Mouse (Mus musculus): Measurements from ENCODE around the gene Eif3i.
A peak's percentile ranks its signal among the peaks of the same experiment; 100 is the strongest.
"Not testable (repeated sequence)": the region's sequence is repeated elsewhere in the genome, so short reads cannot be mapped to it uniquely, and the experiment has no call there.

Eif3i gene

GRCm38 (mm10) chr4:129550295-129550694 is 50.2 kb downstream of the Eif3i start:
- H3K27me3 ChIP-seq (ENCODE audit: insufficient read depth, low read length) = no peaks in the 10 kb centered on the region
- no peak for TF ChIP-seq POU5F1 (IDR thresholded peaks at IDR 0.05; ENCODE audit: borderline replicate concordance, low read length)
- no peak for TF ChIP-seq CTCF (conservative IDR thresholded peaks at IDR 0.05; ENCODE audit: low read length)
- TF ChIP-seq NANOG (IDR thresholded peaks at IDR 0.05; ENCODE audit: borderline replicate concordance, low read length) = no peak

DNA sequence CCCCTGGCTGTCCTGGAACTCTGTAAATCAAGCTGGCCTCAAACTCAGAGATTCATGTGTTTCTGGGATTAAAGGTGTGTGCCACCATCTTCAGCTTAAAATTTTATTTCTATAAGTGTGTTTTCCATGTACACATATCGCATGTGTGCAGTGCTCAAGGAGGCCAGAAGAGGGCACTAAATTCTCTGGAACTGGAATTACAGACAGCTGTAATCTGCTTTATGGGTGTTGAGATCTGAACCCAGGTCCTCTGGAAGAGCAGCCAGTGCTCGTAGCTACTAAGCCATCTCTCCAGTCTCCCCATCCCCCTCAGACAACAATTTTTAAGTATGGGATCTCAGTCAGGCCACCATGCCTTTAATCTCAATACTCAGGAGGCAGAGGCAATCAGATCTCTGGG is 51.1 kb downstream of the Eif3i start:
- Histone ChIP-seq H3K4me3 (replicated peaks; ENCODE audit: low read length) (no peak overlapping the region), H3K36me3 (ENCODE audit: insufficient read depth, low read length) (peaks cover 50% of the 10 kb centered on the region), H3K27me3 (ENCODE audit: insufficient read depth, low read length) (no peaks in the 10 kb centered on the region), H3K9me3 (ENCODE audit: low read length) (no peaks in the 10 kb centered on the region), H3K4me1 (replicated peaks; ENCODE audit: low read depth, low read length) (peaks cover 37% of the 10 kb centered on the region)
- TF ChIP-seq CTCF (conservative IDR thresholded peaks at IDR 0.05; ENCODE audit: low read length) = peak; percentile 89
- no peak for TF ChIP-seq NANOG (IDR thresholded peaks at IDR 0.05; ENCODE audit: borderline replicate concordance, low read length)

More at GRCm38 (mm10) chr4:129550295-129550694, 50.2 kb downstream of the Eif3i start:
- no peaks in the 10 kb centered on the region for H3K9me3 ChIP-seq (ENCODE audit: low read length)
- H3K4me1 ChIP-seq (replicated peaks; ENCODE audit: low read depth, low read length) = peaks cover 35% of the 10 kb centered on the region
- H3K4me3 ChIP-seq (replicated peaks; ENCODE audit: low read length) = no peak overlapping the region
- H3K36me3 ChIP-seq (ENCODE audit: insufficient read depth, low read length) = peaks cover 50% of the 10 kb centered on the region

DNA sequence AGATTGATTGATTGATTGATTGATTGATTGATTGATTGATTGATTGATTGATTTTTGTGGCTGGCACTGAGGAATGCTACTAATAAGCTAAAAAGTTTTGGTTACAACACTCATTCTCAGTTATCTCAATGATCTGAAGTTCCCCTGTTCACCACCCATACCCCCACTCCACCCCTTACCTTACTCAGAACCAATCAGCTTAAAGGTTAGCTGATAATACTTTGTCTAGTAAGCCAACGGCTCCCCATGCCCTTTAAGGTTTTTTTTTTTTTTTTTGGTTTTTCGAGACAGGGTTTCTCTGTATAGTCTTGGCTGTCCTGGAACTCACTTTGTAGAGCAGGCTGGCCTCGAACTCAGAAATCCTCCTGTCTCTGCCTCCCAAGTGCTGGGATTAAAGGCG is 52.8 kb downstream of the Eif3i start:
- not testable (repeated sequence) for H3K9me3 ChIP-seq (ENCODE audit: low read length); H3K4me3 ChIP-seq (replicated peaks; ENCODE audit: low read length); H3K27me3 ChIP-seq (ENCODE audit: insufficient read depth, low read length)
- peaks cover 39% of the 10 kb centered on the region for H3K36me3 ChIP-seq (ENCODE audit: insufficient read depth, low read length)
- peaks cover 37% of the 10 kb centered on the region for H3K4me1 ChIP-seq (replicated peaks; ENCODE audit: low read depth, low read length)

DNA sequence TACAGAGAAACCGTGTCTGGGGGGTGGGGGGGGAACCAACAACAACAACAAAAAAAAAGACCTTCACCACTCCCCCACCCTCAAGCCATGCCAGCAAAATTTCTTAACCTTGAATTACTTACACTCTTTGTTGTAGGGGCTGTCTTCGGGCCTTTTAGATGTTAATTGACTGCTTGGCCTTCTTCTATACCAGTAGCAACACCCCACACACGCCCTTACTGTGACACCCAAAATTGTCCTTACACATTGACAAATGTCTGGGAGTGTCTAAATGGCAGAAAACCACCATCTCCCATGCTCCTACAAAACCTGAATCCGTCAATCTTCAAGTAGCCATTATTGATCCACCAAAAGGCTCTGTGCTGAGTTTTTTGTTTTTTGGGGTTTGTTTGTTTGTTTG is 56.3 kb downstream of the Eif3i start:
- no peaks in the 10 kb centered on the region for H3K27me3 ChIP-seq (ENCODE audit: insufficient read depth, low read length)
- peaks cover 45% of the 10 kb centered on the region for H3K4me1 ChIP-seq (replicated peaks; ENCODE audit: low read depth, low read length)
- peaks cover 28% of the 10 kb centered on the region for H3K36me3 ChIP-seq (ENCODE audit: insufficient read depth, low read length)
- no peaks in the 10 kb centered on the region for H3K9me3 ChIP-seq (ENCODE audit: low read length)
- no peak for TF ChIP-seq CTCF (conservative IDR thresholded peaks at IDR 0.05; ENCODE audit: low read length)
- no peak for TF ChIP-seq NANOG (IDR thresholded peaks at IDR 0.05; ENCODE audit: borderline replicate concordance, low read length)
- no peak for TF ChIP-seq POU5F1 (IDR thresholded peaks at IDR 0.05; ENCODE audit: borderline replicate concordance, low read length)
- H3K4me3 ChIP-seq (replicated peaks; ENCODE audit: low read length) = peak overlapping the region; percentile 59

GRCm38 (mm10) chr4:129542592-129543141 is 57.8 kb downstream of the Eif3i start, which contains the start of gene Hdac1:
TSS of gene Hdac1 (minus strand) at chr4:129542713.
- H3K36me3 ChIP-seq (ENCODE audit: insufficient read depth, low read length) = peaks cover 33% of the 10 kb centered on the region
- H3K4me1 ChIP-seq (replicated peaks; ENCODE audit: low read depth, low read length) = peaks cover 59% of the 10 kb centered on the region
- no peaks in the 10 kb centered on the region for H3K9me3 ChIP-seq (ENCODE audit: low read length)
- TF ChIP-seq NANOG (IDR thresholded peaks at IDR 0.05; ENCODE audit: borderline replicate concordance, low read length) = no peak
- TF ChIP-seq CTCF (conservative IDR thresholded peaks at IDR 0.05; ENCODE audit: low read length) = no peak
- no peak for TF ChIP-seq POU5F1 (IDR thresholded peaks at IDR 0.05; ENCODE audit: borderline replicate concordance, low read length)
- no peaks in the 10 kb centered on the region for H3K27me3 ChIP-seq (ENCODE audit: insufficient read depth, low read length)
- H3K4me3 ChIP-seq (replicated peaks; ENCODE audit: low read length) = peak within 1 kb of the TSS; percentile 95
